Mouse (Mus musculus): ENCODE measurements at regions not wholly inside any gene's neighbourhood (a gene's known extent, or its start where the extent isn't known, plus 50 kb on each side); places are given as distances from the start of the nearest gene placed in this dataset.

- DNase-seq: no peak
Measured at GRCm38 (mm10) chr15:31854764-31855163, 253.1 kb downstream of the Fam173b start.

GRCm38 (mm10) chr15:31855188-31855587 lies 253.5 kb downstream of the Fam173b start:
- DNase-seq: no peak

- DNase-seq: no peak
Measured at GRCm38 (mm10) chr15:31869100-31869499, 267.4 kb downstream of the Fam173b start.

- peak; percentile 13 for DNase-seq
Measured at GRCm38 (mm10) chr15:31869673-31870417, 268.2 kb downstream of the Fam173b start.

GRCm38 (mm10) chr15:31875436-31875835 lies 273.8 kb downstream of the Fam173b start:
- DNase-seq: no peak

GRCm38 (mm10) chr15:31880479-31880878 lies 278.8 kb downstream of the Fam173b start:
- DNase-seq: no peak

GRCm38 (mm10) chr15:31882331-31882730 lies 280.7 kb downstream of the Fam173b start:
- peak; percentile 7 for DNase-seq

- no peak for DNase-seq
Measured at GRCm38 (mm10) chr15:31883516-31883915, 281.9 kb downstream of the Fam173b start.

- DNase-seq: no peak
Measured at GRCm38 (mm10) chr15:31898904-31899650, 278.0 kb upstream of the Tas2r119 start.

- DNase-seq: no peak
Measured at GRCm38 (mm10) chr15:31900325-31900724, 276.8 kb upstream of the Tas2r119 start.

GRCm38 (mm10) chr15:31908432-31908831 lies 268.7 kb upstream of the Tas2r119 start:
- DNase-seq: no peak

GRCm38 (mm10) chr15:31911978-31912377 lies 265.1 kb upstream of the Tas2r119 start:
- no peak for DNase-seq

GRCm38 (mm10) chr15:31921485-31921884 lies 255.6 kb upstream of the Tas2r119 start:
- DNase-seq: no peak

GRCm38 (mm10) chr15:31960301-31960700 lies 216.8 kb upstream of the Tas2r119 start:
- no peak for DNase-seq

GRCm38 (mm10) chr15:31961963-31962362 lies 215.1 kb upstream of the Tas2r119 start:
- no peak for DNase-seq

- no peak for DNase-seq
Measured at GRCm38 (mm10) chr15:31964911-31965310, 212.2 kb upstream of the Tas2r119 start.

- DNase-seq: no peak
Measured at GRCm38 (mm10) chr15:31965542-31965941, 211.5 kb upstream of the Tas2r119 start.

- no peak for DNase-seq
Measured at GRCm38 (mm10) chr15:31972891-31973290, 204.2 kb upstream of the Tas2r119 start.

GRCm38 (mm10) chr15:31973889-31974288 lies 203.2 kb upstream of the Tas2r119 start:
- no peak for DNase-seq

- DNase-seq: no peak
Measured at GRCm38 (mm10) chr15:31976461-31976860, 200.6 kb upstream of the Tas2r119 start.

- no peak for DNase-seq
Measured at GRCm38 (mm10) chr15:31977563-31977962, 199.5 kb upstream of the Tas2r119 start.

- DNase-seq: no peak
Measured at GRCm38 (mm10) chr15:31979961-31980360, 197.1 kb upstream of the Tas2r119 start.

GRCm38 (mm10) chr15:31980791-31981190 lies 196.3 kb upstream of the Tas2r119 start:
- no peak for DNase-seq

- DNase-seq: no peak
Measured at GRCm38 (mm10) chr15:31987291-31987690, 189.8 kb upstream of the Tas2r119 start.
